In genomic region chr7:73600776-73601175, GRCm38 (mm10) we compare ENCODE assay signal across 15 mouse cellular contexts.
"Had no signal": no experiment of that assay in that cellular context is flagged by ENCODE, and none has a peak within 500 bp of the region (broad histone marks: within the 10 kb centered on the region; RNA-seq: fewer than 3 reads in every experiment).

No protein-coding gene starts in this region.

- H3K27me3 ChIP-seq: limb, embryonic 13.5 days; midbrain, embryonic 15.5 days; neural tube, embryonic 13.5 days had no signal

- H3K27ac ChIP-seq: limb, embryonic 13.5 days; midbrain, embryonic 15.5 days; neural tube, embryonic 13.5 days had no signal

- H3K9ac ChIP-seq: limb, embryonic 13.5 days; lung, embryonic 14.5 days; midbrain, embryonic 15.5 days; neural tube, embryonic 13.5 days had no signal

- ATAC-seq: intestine, postnatal 0 days; midbrain, embryonic 15.5 days had no signal

- H3K9me3 ChIP-seq: midbrain, embryonic 15.5 days; neural tube, embryonic 13.5 days had no signal

- H3K4me2 ChIP-seq: limb, embryonic 13.5 days; lung, embryonic 14.5 days; midbrain, embryonic 11.5 days; midbrain, embryonic 15.5 days; neural tube, embryonic 13.5 days had no signal

- H3K4me3 ChIP-seq: limb, embryonic 13.5 days; midbrain, embryonic 15.5 days; neural tube, embryonic 13.5 days had no signal

- DNase-seq: kidney, adult 8-10 months; kidney, postnatal 36 days; left cerebral cortex, postnatal 4 days; lung, embryonic 14.5 days; lung, postnatal 10 days; lung, postnatal 4 days; retina, postnatal 1 day; right cerebral cortex, postnatal 4 days; spleen, adult 18-20 months; thymus, postnatal 4 days had no signal

- H3K36me3 ChIP-seq: limb, embryonic 13.5 days; midbrain, embryonic 15.5 days; neural tube, embryonic 13.5 days had no signal
